In genomic region chr1:38881366-38881765, GRCm38 (mm10) we compare ENCODE assay signal across 20 mouse cellular contexts. TPM values are rescaled to one million over a fixed set of nuclear protein-coding genes. Genes with fewer than 3 reads are reported as not detected.
"Had no signal": no experiment of that assay in that cellular context is flagged by ENCODE, and none has a peak within 500 bp of the region (broad histone marks: within the 10 kb centered on the region; RNA-seq: fewer than 3 reads in every experiment).

No protein-coding gene starts in this region.

- H3K9me3 ChIP-seq: limb, embryonic 12.5 days; midbrain, embryonic 10.5 days; neural tube, embryonic 15.5 days had no signal

- H3K4me2 ChIP-seq: limb, embryonic 12.5 days; neural tube, embryonic 15.5 days had no signal

- H3K27ac ChIP-seq: limb, embryonic 12.5 days; liver, embryonic 14.5 days; midbrain, embryonic 10.5 days; neural tube, embryonic 15.5 days had no signal

- DNase-seq: kidney, postnatal 25 days; layer of hippocampus, adult 9-11 months; layer of hippocampus, postnatal 36 days; liver; lung, adult 18-20 months; midbrain, embryonic 14.5 days; right cerebral cortex, adult 18-20 months; right cerebral cortex, postnatal 25 days; thymus, postnatal 4 days had no signal

- H3K9ac ChIP-seq: limb, embryonic 12.5 days; liver, embryonic 14.5 days; neural tube, embryonic 15.5 days had no signal

- H3K27me3 ChIP-seq: limb, embryonic 12.5 days; neural tube, embryonic 15.5 days had no signal

- H3K4me1 ChIP-seq: limb, embryonic 12.5 days; neural tube, embryonic 15.5 days had no signal

- H3K4me3 ChIP-seq: limb, embryonic 12.5 days; midbrain, embryonic 10.5 days; myocyte; neural tube, embryonic 15.5 days had no signal

RNA-seq across cellular contexts. Expression of gene Chst10, which starts 16.6 kb away (rescaled TPM):
- polyA plus RNA-seq: myocyte had no signal

RNA-seq across cellular contexts. Expression of gene Lonrf2, which starts 44.9 kb away (rescaled TPM):
- polyA plus RNA-seq: myocyte had no signal

RNA-seq across cellular contexts. Expression of gene Nms, which starts 57.6 kb away (rescaled TPM):
- total RNA-seq: layer of hippocampus, adult 18-20 months; layer of hippocampus, postnatal 36 days; left cerebral cortex, adult 8-10 months; left cerebral cortex, postnatal 25 days had no signal
- polyA plus RNA-seq: limb, embryonic 12.5 days; liver, embryonic 14.5 days; lung, embryonic 16.5 days; midbrain, embryonic 10.5 days; midbrain, embryonic 14.5 days; myocyte; small intestine, adult 2 months; stomach, embryonic 16.5 days had no signal
